ENCODE assay signal across 10 mouse cellular contexts in the genomic region with DNA sequence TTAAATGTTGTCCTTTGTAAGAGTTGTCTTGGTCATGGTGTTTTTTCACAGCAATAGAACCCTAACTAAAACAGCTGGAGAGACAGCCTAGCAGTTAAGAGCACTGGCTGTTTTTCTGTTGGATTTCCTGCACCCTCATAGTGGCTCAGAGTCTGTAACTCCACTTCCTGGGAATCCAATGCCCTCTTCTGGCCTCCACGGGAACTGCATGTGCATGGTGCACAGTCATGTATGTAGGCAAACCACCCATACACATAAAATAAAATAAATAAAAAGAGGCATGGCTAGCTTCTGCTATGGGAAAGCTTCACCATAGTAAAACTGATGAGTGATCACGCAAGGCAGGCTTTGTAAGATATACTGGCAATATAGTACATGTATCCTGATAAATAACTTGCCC. TPM values are rescaled to one million over a fixed set of nuclear protein-coding genes. Genes with fewer than 3 reads are reported as not detected.
DNase-seq lines count a peak whose midpoint lies in the region; ATAC-seq lines count a peak whose summit lies in the region.
"Had no signal": no experiment of that assay in that cellular context is flagged by ENCODE, and none has a peak within 500 bp of the region (broad histone marks: within the 10 kb centered on the region; RNA-seq: fewer than 3 reads in every experiment).

No protein-coding gene starts in this region.

- H3K27ac ChIP-seq in hindbrain, embryonic 10.5 days, result no peak overlapping the region
- no peak overlapping the region for H3K27ac ChIP-seq in hindbrain, embryonic 12.5 days

- peaks cover 40% of the 10 kb centered on the region for H3K4me1 ChIP-seq in hindbrain, embryonic 10.5 days (replicated peaks)
- H3K4me1 ChIP-seq in hindbrain, embryonic 12.5 days, result peaks cover 6% of the 10 kb centered on the region; the same call in 1 of the 2 replicates

- H3K27me3 ChIP-seq in hindbrain, embryonic 10.5 days (ENCODE audit: insufficient read depth, poor library complexity, severe bottlenecking), result 0 out of 2 replicates have a peak, but pooled peaks cover 3% of the 10 kb centered on the region
- no peaks in the 10 kb centered on the region for H3K27me3 ChIP-seq in hindbrain, embryonic 12.5 days
- H3K27me3 ChIP-seq: lung, embryonic 15.5 days had no signal

- WGBS in hindbrain, embryonic 10.5 days, result 48% methylated on average over 2 of the region's 2 CpGs
- WGBS in hindbrain, embryonic 12.5 days, result 43% methylated on average over 2 of the region's 2 CpGs

- peak; percentile 44 for DNase-seq in hindbrain, embryonic 10.5 days (ENCODE audit: low spot score)
- DNase-seq in CD4-positive helper T cell, adult 2 months (ENCODE audit: low read depth, low spot score), result peak; percentile 59
- peak; percentile 78 for DNase-seq in T-cell, adult 2 months (ENCODE audit: low spot score)
- DNase-seq in forelimb bud, embryonic 11.5 days (ENCODE audit: low read depth, low spot score), result peak; percentile 49
- peak; percentile 84 for DNase-seq in lung, postnatal 36 days
- peak; percentile 80 for DNase-seq in thymus, postnatal 0 days (ENCODE audit: low spot score)
- no peak for DNase-seq in yolk sac, embryonic 10.5 days (ENCODE audit: low spot score)

- H3K9me3 ChIP-seq in hindbrain, embryonic 10.5 days, result no peaks in the 10 kb centered on the region
- H3K9me3 ChIP-seq in hindbrain, embryonic 12.5 days (replicated peaks), result no peaks in the 10 kb centered on the region
- H3K9me3 ChIP-seq: lung, embryonic 15.5 days had no signal

- no peaks in the 10 kb centered on the region for H3K36me3 ChIP-seq in hindbrain, embryonic 10.5 days
- H3K36me3 ChIP-seq in hindbrain, embryonic 12.5 days, result no peaks in the 10 kb centered on the region
- H3K36me3 ChIP-seq: lung, embryonic 15.5 days had no signal

- H3K9ac ChIP-seq in hindbrain, embryonic 12.5 days, result no peak overlapping the region
- H3K9ac ChIP-seq: lung, embryonic 15.5 days had no signal

- ATAC-seq in hindbrain, embryonic 12.5 days (ENCODE audit: low FRiP score), result no peak

- no peak overlapping the region for H3K4me3 ChIP-seq in hindbrain, embryonic 10.5 days
- H3K4me3 ChIP-seq in hindbrain, embryonic 12.5 days, result no peak overlapping the region
- H3K4me3 ChIP-seq: erythroblast, embryonic 14.5 days; lung, embryonic 15.5 days had no signal

- H3K4me2 ChIP-seq in hindbrain, embryonic 12.5 days (replicated peaks), result no peak overlapping the region
- H3K4me2 ChIP-seq: lung, embryonic 15.5 days had no signal

RNA-seq across cellular contexts. Expression of gene Tbc1d22a, which starts 9.0 kb away (rescaled TPM):
- polyA plus RNA-seq in hindbrain, embryonic 10.5 days (2016; fragmentation: Nextera tagmentation; extraction: Ambion mirVana), result 13.4 and 13.5 TPM in 2 replicates
- polyA plus RNA-seq in hindbrain, embryonic 12.5 days (2016; fragmentation: Nextera tagmentation; extraction: Ambion mirVana), result 13.8 and 14.1 TPM in 2 replicates
- 19.8 and 21.0 TPM in 2 replicates for polyA plus RNA-seq in thymus, postnatal 0 days (2015; fragmentation: Nextera tagmentation; extraction: Ambion mirVana)

RNA-seq across cellular contexts. Expression of gene Cerk, which starts 19.4 kb away (rescaled TPM):
- 12.8 and 15.9 TPM in 2 replicates for polyA plus RNA-seq in hindbrain, embryonic 10.5 days (2016; fragmentation: Nextera tagmentation; extraction: Ambion mirVana)
- polyA plus RNA-seq in hindbrain, embryonic 12.5 days (2016; fragmentation: Nextera tagmentation; extraction: Ambion mirVana), result 26.0 and 28.1 TPM in 2 replicates
- polyA plus RNA-seq in thymus, postnatal 0 days (2015; fragmentation: Nextera tagmentation; extraction: Ambion mirVana), result 54.4 and 64.4 TPM in 2 replicates
